Mouse (Mus musculus): Measurements from ENCODE around the gene Plekhg5. TPM values are rescaled to one million over a fixed set of nuclear protein-coding genes. Genes with fewer than 3 reads are reported as not detected.

Plekhg5 gene
- polyA plus RNA-seq, 1 experiment from 2014 or later: 10.1 TPM

GRCm38 (mm10) chr4:152077191-152077590, 4.9 kb downstream of the Plekhg5 start:
- DNase-seq (ENCODE audit: low spot score): no peak
- Histone ChIP-seq H3K4me1 (peaks cover 31% of the 10 kb centered on the region), H3K36me3 (no peaks in the 10 kb centered on the region), H3K27ac (no peak overlapping the region), H3K27me3 (ENCODE audit: insufficient read depth, poor library complexity, severe bottlenecking) (no peaks in the 10 kb centered on the region; the same call in 1 of the 2 replicates), H3K9me3 (no peaks in the 10 kb centered on the region), H3K4me3 (no peak overlapping the region)
- WGBS: 88% methylated on average over 9 of the region's 9 CpGs

GRCm38 (mm10) chr4:152078105-152078530, 5.8 kb downstream of the Plekhg5 start:
- 94% methylated on average over 10 of the region's 10 CpGs for WGBS
- H3K36me3 ChIP-seq: no peaks in the 10 kb centered on the region
- H3K4me1 ChIP-seq: peaks cover 24% of the 10 kb centered on the region
- H3K27me3 ChIP-seq (ENCODE audit: insufficient read depth, poor library complexity, severe bottlenecking): no peaks in the 10 kb centered on the region; the same call in 1 of the 2 replicates
- no peak overlapping the region for H3K4me3 ChIP-seq
- no peak for DNase-seq (ENCODE audit: low spot score)
- H3K9me3 ChIP-seq: no peaks in the 10 kb centered on the region
- no peak overlapping the region for H3K27ac ChIP-seq

DNA sequence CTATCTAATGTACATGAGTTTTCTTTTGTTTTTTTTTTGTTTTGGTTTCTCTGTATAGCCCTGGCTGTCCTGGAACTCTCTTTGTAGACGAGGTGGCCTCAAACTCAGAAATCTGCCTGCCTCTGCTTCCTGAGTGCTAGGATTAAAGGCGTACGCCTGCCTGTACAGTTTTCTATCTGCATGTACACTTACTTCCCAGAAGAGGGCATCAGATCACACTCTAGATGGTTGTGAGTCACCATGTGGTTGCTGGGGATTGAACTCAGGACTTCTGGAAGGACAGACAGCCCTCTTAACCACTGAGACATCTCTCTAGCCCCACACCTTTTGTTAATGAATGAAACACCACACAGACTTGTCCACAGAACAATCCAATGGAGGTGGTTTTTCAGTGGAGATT, 7.0 kb downstream of the Plekhg5 start:
- DNase-seq (ENCODE audit: low spot score): no peak
- Histone ChIP-seq H3K4me1 (peaks cover 20% of the 10 kb centered on the region), H3K36me3 (no peaks in the 10 kb centered on the region), H3K9me3 (no peaks in the 10 kb centered on the region), H3K27ac (no peak overlapping the region), H3K27me3 (ENCODE audit: insufficient read depth, poor library complexity, severe bottlenecking) (no peaks in the 10 kb centered on the region; the same call in 1 of the 2 replicates), H3K4me3 (no peak overlapping the region)
- 84% methylated on average over 3 of the region's 3 CpGs for WGBS

DNA sequence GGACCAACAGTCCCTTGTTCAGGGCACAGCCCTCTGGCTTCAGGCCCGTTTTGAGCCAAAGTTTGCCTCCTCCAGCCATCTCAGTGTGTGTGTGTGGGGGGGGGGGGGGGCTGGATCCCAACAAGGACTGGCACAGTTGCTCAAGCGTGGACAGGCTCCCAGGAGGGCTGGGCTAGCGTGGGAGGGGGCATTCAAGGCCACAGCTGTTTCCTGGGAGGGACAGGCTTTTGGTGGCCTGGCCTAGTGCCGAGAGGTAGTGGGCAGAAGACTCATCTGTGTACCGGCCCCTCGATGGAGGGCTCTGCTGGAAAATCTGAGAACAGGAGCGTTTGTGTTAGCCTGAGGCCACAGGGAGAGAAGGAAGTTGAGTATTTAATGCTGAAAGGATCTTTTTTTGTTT, 7.6 kb downstream of the Plekhg5 start:
- peaks cover 20% of the 10 kb centered on the region for H3K4me1 ChIP-seq
- H3K4me3 ChIP-seq: no peak overlapping the region
- H3K27me3 ChIP-seq (ENCODE audit: insufficient read depth, poor library complexity, severe bottlenecking): peaks cover 6% of the 10 kb centered on the region
- H3K36me3 ChIP-seq: no peaks in the 10 kb centered on the region
- 71% methylated on average over 7 of the region's 7 CpGs for WGBS
- no peak for DNase-seq (ENCODE audit: low spot score)
- H3K9me3 ChIP-seq: no peaks in the 10 kb centered on the region
- H3K27ac ChIP-seq: no peak overlapping the region

DNA sequence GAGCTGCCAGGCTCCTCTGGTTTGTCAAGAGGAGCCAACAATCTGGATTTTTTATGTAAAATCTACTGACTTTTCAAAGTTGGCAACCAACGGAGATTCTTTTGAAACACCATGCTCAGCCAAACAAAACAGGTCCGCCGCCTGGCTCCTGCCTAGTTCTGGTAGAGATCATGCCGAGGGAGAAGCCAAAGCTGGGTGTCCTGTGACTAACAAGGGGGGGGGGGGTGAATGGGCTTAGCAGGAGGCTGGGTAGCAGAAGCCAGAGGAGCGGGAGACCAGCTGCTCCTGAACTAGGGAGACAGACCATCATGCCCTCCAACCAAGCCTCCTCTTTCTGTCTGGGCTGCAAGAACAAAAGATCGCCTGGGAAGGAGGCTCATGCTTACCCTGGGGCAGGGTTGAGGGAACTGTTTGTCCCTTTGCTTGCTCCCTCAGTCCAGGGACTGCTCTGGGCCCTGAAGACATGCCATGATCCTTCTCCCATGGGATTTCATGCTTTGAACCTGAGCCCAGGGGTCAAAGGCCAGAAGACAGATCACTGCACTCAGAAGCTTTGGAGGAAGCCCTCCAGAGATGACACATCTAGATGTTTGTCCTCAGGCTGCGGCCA, 11.4 kb downstream of the Plekhg5 start:
- Histone ChIP-seq H3K27me3 (ENCODE audit: insufficient read depth, poor library complexity, severe bottlenecking) (peaks cover 30% of the 10 kb centered on the region), H3K4me1 (peaks cover 22% of the 10 kb centered on the region), H3K4me3 (no peak overlapping the region), H3K27ac (no peak overlapping the region), H3K36me3 (no peaks in the 10 kb centered on the region), H3K9me3 (no peaks in the 10 kb centered on the region)
- WGBS: 80% methylated on average over 7 of the region's 7 CpGs
- no peak for DNase-seq (ENCODE audit: low spot score)

DNA sequence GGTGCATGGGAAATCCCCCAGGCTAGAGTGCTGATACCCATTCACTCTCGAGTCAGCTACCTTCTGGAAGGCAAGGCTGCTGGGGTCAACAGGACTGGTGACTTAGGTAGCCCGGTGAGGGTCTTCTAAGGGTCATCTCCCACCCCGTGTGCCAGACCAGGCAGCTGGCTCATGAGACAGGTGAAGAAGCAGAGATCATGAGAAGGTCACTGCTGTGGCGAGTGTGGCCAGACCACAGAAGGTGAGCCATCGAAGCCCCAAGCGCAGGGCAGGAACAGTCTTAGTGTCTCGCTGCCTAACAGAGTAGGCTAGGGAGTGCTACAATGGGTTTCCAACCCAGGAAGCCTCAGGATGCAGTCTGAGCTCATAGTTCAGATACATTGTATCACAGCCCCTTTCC, 12.3 kb downstream of the Plekhg5 start:
- H3K27me3 ChIP-seq (ENCODE audit: insufficient read depth, poor library complexity, severe bottlenecking): peaks cover 33% of the 10 kb centered on the region
- DNase-seq (ENCODE audit: low spot score): no peak
- H3K4me1 ChIP-seq: peaks cover 23% of the 10 kb centered on the region
- WGBS: 78% methylated on average over 7 of the region's 7 CpGs
- H3K4me3 ChIP-seq: no peak overlapping the region
- no peaks in the 10 kb centered on the region for H3K9me3 ChIP-seq
- H3K27ac ChIP-seq: no peak overlapping the region
- H3K36me3 ChIP-seq: no peaks in the 10 kb centered on the region

DNA sequence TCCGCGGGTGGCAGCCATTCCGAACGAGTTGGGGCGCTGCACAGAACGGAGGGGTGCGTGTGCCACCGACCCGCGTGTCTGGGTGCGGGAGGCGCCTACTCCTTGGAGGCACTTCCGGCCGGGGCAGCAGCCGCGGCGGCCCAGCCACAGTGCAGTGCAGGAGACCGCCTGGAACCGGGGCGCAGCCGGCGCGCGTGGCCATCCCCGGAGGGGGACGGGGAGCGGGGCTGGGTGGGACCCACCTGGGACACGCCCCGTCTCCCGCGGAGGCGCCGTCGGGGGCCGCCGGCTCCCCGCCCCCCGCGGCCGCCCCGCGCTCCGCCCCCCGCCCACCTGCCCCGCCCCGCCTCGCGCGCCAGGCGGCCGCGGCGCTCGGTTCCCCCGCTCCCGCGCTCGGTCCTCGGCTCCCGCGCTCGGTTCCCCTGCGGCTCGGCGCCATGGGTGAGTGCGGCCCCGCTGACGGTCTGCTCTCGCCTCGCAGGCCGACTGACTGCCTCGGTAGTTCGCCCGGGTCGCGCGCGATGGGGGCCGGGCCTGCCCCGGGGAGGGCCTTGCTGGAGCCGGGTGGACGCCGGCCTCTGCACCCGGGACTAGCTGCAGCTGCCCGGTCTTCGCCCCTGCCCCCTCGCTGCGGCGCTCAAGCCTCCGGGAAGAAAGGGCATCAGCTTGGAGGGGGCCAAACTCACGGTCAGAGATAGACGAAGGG, 14.4 kb downstream of the Plekhg5 start:
- Histone ChIP-seq H3K27ac (peak overlapping the region; percentile 91), H3K27me3 (ENCODE audit: insufficient read depth, poor library complexity, severe bottlenecking) (peaks cover 33% of the 10 kb centered on the region), H3K4me3 (peak overlapping the region; percentile 91), H3K36me3 (no peaks in the 10 kb centered on the region), H3K4me1 (peaks cover 26% of the 10 kb centered on the region), H3K9me3 (no peaks in the 10 kb centered on the region)
- peak; percentile 86 for DNase-seq (ENCODE audit: low spot score)
- WGBS: under 1% methylated on average over 77 of the region's 92 CpGs

- Histone ChIP-seq H3K27me3 (ENCODE audit: insufficient read depth, poor library complexity, severe bottlenecking) (peaks cover 33% of the 10 kb centered on the region), H3K4me3 (peak overlapping the region; percentile 91), H3K27ac (peak overlapping the region; percentile 91), H3K36me3 (0 out of 2 replicates have a peak, but pooled peaks cover 2% of the 10 kb centered on the region), H3K9me3 (no peaks in the 10 kb centered on the region), H3K4me1 (peaks cover 30% of the 10 kb centered on the region)
- DNase-seq (ENCODE audit: low spot score): no peak
- 7% methylated on average over 12 of the region's 12 CpGs for WGBS
These were observed 15.1 kb downstream of the Plekhg5 start for GRCm38 (mm10) chr4:152087211-152088081.

DNA sequence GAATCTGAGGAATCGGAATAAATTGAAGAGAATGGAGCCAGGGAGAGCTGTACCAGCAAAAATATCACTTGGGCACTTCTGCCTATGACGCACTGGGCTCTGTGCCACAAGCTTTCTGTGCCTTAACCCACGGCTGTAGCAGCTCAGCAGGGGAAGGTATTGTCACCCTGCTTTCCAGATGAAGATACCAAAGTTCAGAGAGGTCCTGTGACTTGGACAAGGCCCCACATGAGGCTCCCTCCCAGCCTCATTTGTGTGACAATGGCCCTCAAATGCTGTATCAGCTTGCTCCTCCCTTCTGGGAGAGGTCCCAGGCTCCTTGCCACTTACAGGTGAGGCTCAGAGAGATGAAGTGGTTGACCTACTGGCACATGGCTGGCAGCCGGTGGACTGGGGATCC, 15.8 kb downstream of the Plekhg5 start:
- WGBS: 45% methylated on average over 4 of the region's 4 CpGs
- peaks cover 37% of the 10 kb centered on the region for H3K4me1 ChIP-seq
- peak overlapping the region; percentile 91 for H3K4me3 ChIP-seq
- H3K36me3 ChIP-seq: 0 out of 2 replicates have a peak, but pooled peaks cover 2% of the 10 kb centered on the region
- no peak for DNase-seq (ENCODE audit: low spot score)
- no peaks in the 10 kb centered on the region for H3K9me3 ChIP-seq
- no peak overlapping the region for H3K27ac ChIP-seq
- H3K27me3 ChIP-seq (ENCODE audit: insufficient read depth, poor library complexity, severe bottlenecking): peaks cover 33% of the 10 kb centered on the region

DNA sequence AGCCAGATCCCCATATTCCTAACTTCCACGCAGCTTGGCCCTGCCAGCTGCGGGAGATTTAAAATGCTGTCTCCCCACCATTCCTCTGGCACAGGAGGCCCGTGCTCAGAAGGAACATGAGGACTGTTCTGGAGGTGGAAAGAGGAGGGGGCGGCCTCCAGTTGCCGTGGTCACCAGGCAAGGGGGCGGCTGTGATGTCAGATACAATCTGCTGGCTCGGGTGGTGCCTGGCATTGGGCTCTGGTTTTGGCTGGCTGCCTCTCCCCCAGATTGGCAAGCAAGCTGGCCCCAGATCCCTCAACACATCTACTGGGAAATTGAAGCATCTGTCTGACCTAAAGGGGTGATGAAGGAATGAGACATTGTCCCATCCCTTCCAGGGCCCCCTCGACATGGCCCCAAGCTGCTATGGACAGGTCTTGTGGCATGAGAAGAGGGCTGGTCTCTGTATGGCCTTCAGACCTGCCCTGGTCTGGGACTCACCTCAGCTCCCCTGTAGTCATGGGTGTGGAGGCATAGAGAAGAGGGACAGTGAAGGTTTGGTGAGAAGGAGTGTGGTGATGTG, 16.3 kb downstream of the Plekhg5 start:
- Histone ChIP-seq H3K27ac (no peak overlapping the region), H3K9me3 (no peaks in the 10 kb centered on the region), H3K27me3 (ENCODE audit: insufficient read depth, poor library complexity, severe bottlenecking) (peaks cover 33% of the 10 kb centered on the region), H3K36me3 (0 out of 2 replicates have a peak, but pooled peaks cover 2% of the 10 kb centered on the region), H3K4me3 (0 out of 2 replicates have a peak overlapping the region, but pooled peaks have one; percentile 3), H3K4me1 (peaks cover 39% of the 10 kb centered on the region)
- WGBS: 60% methylated on average over 8 of the region's 8 CpGs
- DNase-seq (ENCODE audit: low spot score): no peak

DNA sequence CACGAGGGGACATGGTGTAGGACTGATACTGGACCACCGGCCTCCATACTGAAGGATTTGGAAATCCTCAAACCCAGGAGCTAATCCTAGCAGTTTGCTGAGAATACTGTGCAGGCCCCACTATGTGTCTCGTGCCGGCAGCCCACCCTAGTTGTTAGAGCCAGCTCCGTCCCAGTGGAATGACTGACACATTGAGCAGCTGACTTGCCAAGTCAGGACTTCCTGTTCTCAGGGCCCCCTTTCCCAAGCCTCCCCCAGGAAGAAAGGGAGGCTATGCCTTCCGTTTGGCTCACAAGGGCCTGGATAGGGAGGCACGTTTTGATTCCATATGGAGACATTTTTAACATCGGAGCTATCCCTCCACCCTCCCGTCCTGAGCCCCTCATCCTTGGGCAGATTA, 17.9 kb downstream of the Plekhg5 start:
- peaks cover 24% of the 10 kb centered on the region for H3K27me3 ChIP-seq (ENCODE audit: insufficient read depth, poor library complexity, severe bottlenecking)
- H3K4me1 ChIP-seq: peaks cover 39% of the 10 kb centered on the region
- DNase-seq (ENCODE audit: low spot score): no peak
- no peaks in the 10 kb centered on the region for H3K9me3 ChIP-seq
- H3K36me3 ChIP-seq: 0 out of 2 replicates have a peak, but pooled peaks cover 2% of the 10 kb centered on the region
- H3K4me3 ChIP-seq: no peak overlapping the region
- H3K27ac ChIP-seq: no peak overlapping the region
- 69% methylated on average over 9 of the region's 9 CpGs for WGBS

DNA sequence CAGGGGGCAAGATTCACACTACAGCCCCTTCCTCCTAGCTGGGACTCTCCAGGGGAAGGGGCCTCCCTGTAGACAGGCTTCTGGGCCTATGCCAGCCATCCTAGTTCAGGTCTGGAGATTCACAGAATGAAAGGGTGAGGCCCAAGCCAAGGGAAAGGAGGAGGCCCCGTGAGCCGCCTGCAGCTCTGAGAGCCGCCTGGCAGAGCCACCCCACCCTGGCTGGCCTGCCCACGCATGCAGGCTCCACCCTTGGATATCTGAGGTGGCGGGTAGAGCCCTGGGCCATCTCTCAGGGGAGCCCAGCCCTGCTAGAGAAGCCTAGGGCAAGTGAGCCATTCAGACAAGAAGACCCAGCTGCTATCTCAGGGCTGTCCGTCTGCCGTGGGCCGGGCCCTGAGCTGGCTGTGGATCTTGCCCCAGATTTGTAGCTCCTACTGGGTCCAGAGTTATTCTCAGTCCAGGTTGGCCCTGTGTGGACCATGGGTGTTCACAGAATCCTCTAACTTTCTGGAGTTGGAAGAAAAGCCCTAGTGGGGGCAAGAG, 20.5 kb downstream of the Plekhg5 start:
- no peak overlapping the region for H3K4me3 ChIP-seq
- peak overlapping the region; percentile 47; the same call in 1 of the 2 replicates for H3K27ac ChIP-seq
- H3K36me3 ChIP-seq: 0 out of 2 replicates have a peak, but pooled peaks cover 2% of the 10 kb centered on the region
- H3K9me3 ChIP-seq: no peaks in the 10 kb centered on the region
- no peak for DNase-seq (ENCODE audit: low spot score)
- H3K4me1 ChIP-seq: peaks cover 47% of the 10 kb centered on the region
- H3K27me3 ChIP-seq (ENCODE audit: insufficient read depth, poor library complexity, severe bottlenecking): peaks cover 24% of the 10 kb centered on the region; the same call in 1 of the 2 replicates
- WGBS: 56% methylated on average over 8 of the region's 8 CpGs

Measured in heart, embryonic 10.5 days (tissue).